Mouse (Mus musculus) left cerebral cortex, postnatal 14 days (tissue): ENCODE results near the gene Hoxd4. TPM values are rescaled to one million over a fixed set of nuclear protein-coding genes. Genes with fewer than 3 reads are reported as not detected.

Source experiments
- DNase-seq, 2 experiments: peaks; one replicate each; pipeline ENCODE4 v3.0.0; 2021 to 2022; ENCODE audit warnings: low spot score in 2 of 2, mixed read lengths in 1 of 2
- intact Hi-C: fragments of 180-260 bp; cut with DNase I; formaldehyde crosslinking; loops from one replicate; pipeline ENCODE4 v1.15.1; 2025
- total RNA-seq, 2 experiments: library from RNA; stranded (reverse); gene quantifications; 2 replicates each; pipeline ENCODE4 v1.2.3; 2021

The Hoxd4 gene
- total RNA-seq, 2 experiments from 2014 or later, result not detected

- peak; percentile 72 to 87 for DNase-seq
- intact Hi-C loops, result loop anchor here (2.0 to 5.0 kb wide), 5 partner anchors 260 to 887 kb away; no protein-coding TSS in a partner anchor
Measured at GRCm38 (mm10) chr2:74701949-74702819, 9.5 kb upstream of the Hoxd4 start.

DNA sequence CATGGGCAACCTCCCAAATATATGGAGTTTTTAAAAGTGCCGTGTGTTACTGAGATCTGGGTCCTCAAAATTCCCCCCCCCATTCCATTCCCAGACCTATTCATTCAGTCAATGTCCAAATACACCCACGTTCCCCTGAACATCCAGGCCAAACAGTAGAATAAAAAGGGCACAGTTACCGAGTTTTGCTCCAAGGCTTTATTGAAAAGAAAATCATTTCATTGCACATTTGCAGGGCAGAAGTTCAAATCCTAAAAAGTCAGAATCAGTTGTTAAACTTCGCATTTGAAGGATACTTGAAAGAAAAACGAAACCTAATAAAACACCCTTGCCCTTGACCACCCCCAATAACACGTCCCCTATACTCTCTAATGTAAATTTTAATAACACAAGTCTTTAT lies 8.9 kb upstream of the Hoxd4 start:
- no peak for DNase-seq
- intact Hi-C loops, result loop anchor here (2.0 to 5.0 kb wide), 4 partner anchors 259 to 610 kb away; no protein-coding TSS in a partner anchor

DNA sequence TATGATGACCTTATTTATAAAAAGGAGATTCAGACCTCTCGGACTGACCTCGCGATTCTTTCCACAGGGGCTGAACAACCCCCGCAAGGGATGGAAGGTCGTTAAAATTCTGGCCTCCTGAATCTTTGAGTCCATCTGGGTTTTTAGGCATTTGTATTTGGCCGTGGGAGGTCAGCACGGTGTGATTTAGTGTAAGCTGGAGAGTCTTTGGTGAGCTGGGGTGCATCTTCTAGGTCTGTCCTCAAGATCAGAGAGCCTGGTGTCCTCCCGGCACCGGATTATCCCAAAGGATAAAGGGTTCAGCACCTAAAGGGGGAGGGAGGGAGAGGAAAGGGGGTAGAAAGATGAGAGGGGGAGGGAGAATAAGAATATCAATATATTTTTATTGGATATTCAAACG lies 8.4 kb upstream of the Hoxd4 start:
- intact Hi-C loops, result loop anchor here (2.0 to 5.0 kb wide), 4 partner anchors 259 to 609 kb away; no protein-coding TSS in a partner anchor
- DNase-seq, result no peak

DNA sequence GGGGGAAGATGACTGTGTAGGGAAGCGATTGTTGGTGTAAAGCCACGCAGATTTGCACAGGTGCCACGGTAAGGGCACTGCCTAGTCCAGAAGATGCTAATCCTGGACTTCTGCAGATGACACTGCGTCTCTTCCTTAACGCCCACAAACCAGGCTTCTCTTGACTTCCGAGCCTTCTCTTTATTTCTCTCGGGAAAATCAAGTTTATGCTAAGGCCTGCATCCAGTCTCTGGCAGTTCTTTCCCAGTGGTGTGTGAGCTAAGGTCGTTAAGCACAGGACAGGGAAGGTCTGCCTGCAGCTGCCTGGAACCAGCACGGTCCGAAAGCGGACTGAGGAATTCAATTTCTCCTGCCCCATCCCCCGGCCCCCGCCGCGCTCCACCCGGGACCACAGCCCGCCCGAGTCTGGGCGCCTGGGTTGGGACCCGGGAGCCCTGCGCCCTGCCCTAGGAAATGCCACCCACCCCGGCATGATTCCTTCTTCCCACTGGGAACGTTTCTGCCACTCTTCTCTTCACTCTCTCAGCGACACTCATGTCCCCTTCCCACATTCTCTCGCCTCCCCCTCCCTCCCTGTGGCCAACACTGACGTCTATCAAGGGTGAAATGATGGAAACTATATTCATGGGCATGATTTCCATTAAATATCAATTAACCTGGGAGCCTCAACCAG lies 7.9 kb upstream of the Hoxd4 start:
- DNase-seq, result no peak
- intact Hi-C loops, result loop anchor here (2.0 to 5.0 kb wide), 4 partner anchors 258 to 609 kb away; no protein-coding TSS in a partner anchor

DNA sequence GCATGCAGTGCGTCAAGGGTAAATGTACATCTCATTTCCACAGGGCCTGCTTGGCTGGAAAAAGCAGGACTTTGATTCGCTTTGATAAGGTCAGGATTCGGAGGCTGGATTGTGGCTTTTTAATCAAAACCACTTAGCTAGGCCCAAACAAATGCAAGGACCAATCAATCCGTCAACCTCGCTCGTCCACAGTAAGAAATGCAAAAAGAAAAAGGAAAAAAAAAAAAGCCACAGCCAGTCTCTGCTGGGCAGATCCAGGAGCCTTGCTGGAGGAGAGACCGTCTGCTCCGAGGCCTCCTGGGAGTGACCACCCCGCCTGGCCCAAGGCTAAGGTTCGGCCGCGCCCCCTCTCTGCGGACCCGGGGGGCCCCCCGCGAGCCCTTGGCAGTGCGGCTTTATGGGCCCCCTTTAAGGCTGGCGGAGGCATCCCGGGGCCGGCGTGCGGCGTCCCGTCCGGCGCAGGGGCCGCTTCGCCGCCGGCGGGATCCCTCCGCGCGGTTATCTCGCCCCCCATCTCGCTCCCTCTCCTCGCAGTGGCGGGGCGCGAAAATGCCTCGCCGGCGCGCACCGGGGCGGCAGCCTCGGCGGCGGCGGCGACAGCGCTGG lies 7.2 kb upstream of the Hoxd4 start, which contains the start of gene Hoxd8:
Gene Hoxd8, plus strand, starts transcription at position 223 of the 606 bp plus-strand sequence.
- no peak for DNase-seq
- intact Hi-C loops, result loop anchor here (5.0 kb wide), 3 partner anchors 258 to 433 kb away; no protein-coding TSS in a partner anchor

- intact Hi-C loops, result loop anchor here (5.0 kb wide), 3 partner anchors 257 to 432 kb away; no protein-coding TSS in a partner anchor
- no peak for DNase-seq
Measured at GRCm38 (mm10) chr2:74704999-74705466, 6.7 kb upstream of the Hoxd4 start.

DNA sequence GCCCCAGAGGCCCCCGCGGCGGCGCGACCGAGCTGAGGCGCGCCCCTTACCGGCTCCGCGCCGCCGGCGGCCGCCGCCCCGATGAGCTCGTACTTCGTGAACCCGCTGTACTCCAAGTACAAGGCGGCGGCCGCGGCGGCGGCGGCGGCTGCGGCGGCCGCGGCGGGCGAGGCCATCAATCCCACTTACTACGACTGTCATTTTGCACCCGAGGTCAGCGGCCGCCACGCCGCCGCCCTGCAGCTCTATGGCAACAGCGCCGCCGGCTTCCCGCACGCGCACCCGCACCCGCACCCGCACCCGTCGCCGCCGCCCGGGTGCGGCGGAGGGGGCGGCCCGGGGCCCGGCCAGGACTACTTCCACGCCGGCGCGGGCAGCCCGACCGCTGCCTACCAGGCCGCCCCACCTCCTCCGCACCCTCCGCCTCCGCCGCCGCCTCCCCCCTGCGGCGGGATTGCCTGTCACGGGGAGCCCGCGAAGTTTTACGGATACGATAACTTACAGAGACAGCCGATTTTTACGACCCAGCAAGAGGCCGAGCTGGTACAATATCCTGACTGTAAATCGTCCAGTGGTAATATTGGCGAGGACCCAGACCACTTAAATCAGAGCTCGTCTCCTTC lies 6.2 kb upstream of the Hoxd4 start:
- intact Hi-C loops, result no loop called here
- DNase-seq, result no peak

DNA sequence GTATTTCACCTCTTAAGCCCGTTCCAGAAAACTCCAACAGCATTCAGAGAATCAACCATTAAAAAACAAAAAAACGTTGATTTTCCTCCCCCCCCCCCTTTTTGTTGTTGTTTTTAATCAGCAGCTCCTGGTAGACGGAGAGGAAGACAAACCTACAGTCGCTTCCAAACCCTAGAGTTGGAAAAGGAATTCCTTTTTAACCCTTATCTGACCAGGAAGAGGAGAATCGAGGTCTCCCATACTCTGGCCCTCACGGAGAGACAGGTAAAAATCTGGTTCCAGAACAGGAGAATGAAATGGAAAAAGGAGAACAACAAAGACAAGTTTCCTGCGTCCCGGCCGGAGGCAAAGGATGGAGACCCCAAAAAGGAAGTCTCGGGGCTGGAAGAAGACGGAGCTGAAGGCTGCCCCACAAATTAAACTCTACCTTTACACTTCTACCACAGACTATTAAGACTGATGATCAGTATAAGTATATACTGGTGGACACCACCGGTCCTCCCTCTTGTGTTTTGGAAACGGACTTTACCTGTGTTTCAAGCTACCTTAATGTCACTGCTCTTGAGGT lies 5.3 kb upstream of the Hoxd4 start:
- no peak for DNase-seq
- intact Hi-C loops, result no loop called here

- no peak for DNase-seq
- intact Hi-C loops, result no loop called here
Measured at GRCm38 (mm10) chr2:74707599-74707998, 4.1 kb upstream of the Hoxd4 start.

DNA sequence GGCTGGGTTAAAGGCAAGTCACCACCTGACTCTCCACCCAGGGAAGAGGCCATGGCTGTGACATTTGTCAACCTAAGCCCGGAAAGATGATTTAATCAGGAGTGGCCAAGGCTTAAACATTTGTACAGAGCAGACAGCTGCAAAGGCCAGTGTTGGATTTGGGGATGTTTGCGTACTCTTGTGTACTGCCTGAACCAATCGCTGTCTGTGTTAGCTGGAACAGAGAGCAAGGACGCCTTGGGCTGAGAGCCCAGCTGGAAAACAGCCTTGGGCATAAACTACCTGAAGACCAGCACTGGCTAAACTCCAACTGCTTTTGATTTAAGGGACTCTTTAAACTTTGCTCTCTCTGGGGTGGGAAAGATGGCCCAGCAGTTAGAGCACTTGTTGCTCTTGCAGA lies 3.1 kb upstream of the Hoxd4 start:
- intact Hi-C loops, result no loop called here
- no peak for DNase-seq

- no peak for DNase-seq
- intact Hi-C loops, result no loop called here
Measured at GRCm38 (mm10) chr2:74709465-74710419, 2.0 kb upstream of the Hoxd4 start.

- no peak for DNase-seq
- intact Hi-C loops, result no loop called here
Measured at GRCm38 (mm10) chr2:74710929-74711543, 693 bp upstream of the Hoxd4 start.

DNA sequence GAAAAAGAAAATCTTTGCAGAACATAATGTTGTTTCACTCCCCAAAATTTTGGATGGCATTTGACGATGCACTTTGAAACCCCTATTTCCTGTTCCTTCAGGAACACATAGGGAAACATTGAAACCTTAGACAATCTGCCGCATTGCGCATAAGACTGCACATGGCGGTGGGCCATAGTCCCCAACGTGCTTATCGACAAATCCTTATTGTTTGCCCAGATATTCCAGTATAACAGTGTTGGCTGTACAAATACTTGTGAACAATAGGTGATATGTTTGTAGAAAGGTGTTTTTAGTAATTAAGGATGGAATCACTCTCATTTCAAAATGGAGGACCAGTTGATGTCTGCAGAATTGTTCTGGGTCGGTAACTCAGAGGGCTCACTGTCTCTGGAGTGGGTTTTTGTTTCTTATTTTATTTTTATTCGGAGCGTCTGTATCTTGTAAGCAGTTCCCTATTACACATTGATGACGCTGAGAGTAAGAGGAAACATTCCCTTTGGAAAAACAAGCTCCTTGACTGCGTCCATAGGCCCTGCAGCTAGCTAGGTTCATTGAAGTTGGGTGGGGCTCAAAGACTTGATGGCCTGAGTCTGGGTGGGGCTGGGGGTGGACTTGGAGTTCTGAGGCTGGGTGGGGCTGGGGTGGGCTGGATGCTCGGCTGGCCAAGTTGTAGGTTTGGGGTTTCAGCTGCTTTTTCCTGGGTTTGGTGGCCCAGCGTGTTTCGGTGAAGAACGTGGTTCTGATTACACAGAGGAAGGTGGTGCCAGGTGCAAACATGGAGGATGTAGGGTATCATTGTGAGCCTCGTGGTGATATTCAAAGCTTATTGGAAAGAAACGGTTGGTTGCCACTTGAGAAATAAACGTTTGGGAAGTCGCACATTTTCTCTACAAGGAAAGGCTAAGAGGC lies 1.8 kb downstream of the Hoxd4 start:
- no peak for DNase-seq
- intact Hi-C loops, result loop anchor here (2.0 kb wide), 1 partner anchor 341 kb away; no protein-coding TSS in a partner anchor

GRCm38 (mm10) chr2:74714156-74714789 lies 2.5 kb downstream of the Hoxd4 start:
- intact Hi-C loops, result loop anchor here (2.0 kb wide), 1 partner anchor 341 kb away; no protein-coding TSS in a partner anchor
- DNase-seq, result no peak

DNA sequence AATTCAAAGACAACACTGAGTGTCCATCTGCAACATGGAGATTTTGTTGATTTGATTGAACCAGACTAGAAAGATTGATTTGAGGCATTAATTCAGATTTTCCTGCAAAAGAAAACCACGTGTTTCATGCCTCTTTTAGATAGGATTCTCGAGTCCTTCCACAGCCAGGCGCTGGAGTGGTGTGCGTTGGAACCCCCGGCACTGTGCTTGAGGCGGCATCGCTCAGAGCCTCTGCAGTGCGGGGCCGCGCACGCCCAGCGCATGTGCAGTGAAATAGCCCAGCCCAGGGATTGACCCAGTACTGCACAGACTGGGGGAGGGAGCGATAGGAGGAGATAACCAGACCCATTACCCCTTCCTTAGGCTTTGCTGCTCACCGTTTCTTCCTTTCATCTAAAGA lies 3.2 kb downstream of the Hoxd4 start:
- intact Hi-C loops, result loop anchor here (1.0 to 2.0 kb wide), 2 partner anchors 340 to 422 kb away; no protein-coding TSS in a partner anchor
- no peak for DNase-seq
